Mouse (Mus musculus): ENCODE results near the gene Vsig10. TPM values are rescaled to one million over a fixed set of nuclear protein-coding genes. Genes with fewer than 3 reads are reported as not detected.
A peak's percentile ranks its signal among the peaks of the same experiment; 100 is the strongest.

The Vsig10 gene
- polyA plus RNA-seq, 1 experiment from 2014 or later, result 2.2 TPM

GRCm38 (mm10) chr5:117357129-117357477 lies 38.2 kb downstream of the Vsig10 start, which contains the start of gene Wsb2:
Gene Wsb2 (plus strand): TSS chr5:117357304.
- no CpG with 5 or more reads among the region's 54 CpGs for WGBS
- peak within 1 kb of the TSS; percentile 85 for H3K27ac ChIP-seq (ENCODE audit: low read depth, low read length)
- no peaks in the 10 kb centered on the region for H3K36me3 ChIP-seq (ENCODE audit: control insufficient read depth, insufficient read depth, low read length)
- H3K4me3 ChIP-seq (ENCODE audit: low read length), result peak within 1 kb of the TSS; percentile 65
- peaks cover 29% of the 10 kb centered on the region for H3K4me1 ChIP-seq (ENCODE audit: control insufficient read depth, insufficient read depth, low read depth, low read length)
- ATAC-seq, result peak; percentile 88
- H3K27me3 ChIP-seq (replicated peaks; ENCODE audit: control insufficient read depth, insufficient read depth, low read length), result no peaks in the 10 kb centered on the region
- H3K9me3 ChIP-seq (ENCODE audit: control insufficient read depth, low read length), result no peaks in the 10 kb centered on the region
- H3K4me2 ChIP-seq (ENCODE audit: low read length), result peak within 1 kb of the TSS; percentile 93
- H3K9ac ChIP-seq (ENCODE audit: low read depth, low read length), result peak within 1 kb of the TSS; percentile 80

- Histone ChIP-seq H3K36me3 (ENCODE audit: control insufficient read depth, insufficient read depth, low read length) (no peaks in the 10 kb centered on the region), H3K4me1 (ENCODE audit: control insufficient read depth, insufficient read depth, low read depth, low read length) (peaks cover 29% of the 10 kb centered on the region), H3K4me3 (ENCODE audit: low read length) (peak overlapping the region; percentile 65), H3K4me2 (ENCODE audit: low read length) (peak overlapping the region; percentile 93), H3K9ac (ENCODE audit: low read depth, low read length) (peak overlapping the region; percentile 80), H3K27ac (ENCODE audit: low read depth, low read length) (peak overlapping the region; percentile 85), H3K9me3 (ENCODE audit: control insufficient read depth, low read length) (no peaks in the 10 kb centered on the region), H3K27me3 (replicated peaks; ENCODE audit: control insufficient read depth, insufficient read depth, low read length) (no peaks in the 10 kb centered on the region)
- under 1% methylated on average over 24 of the region's 49 CpGs for WGBS
- peak; percentile 73 for ATAC-seq
Measured at GRCm38 (mm10) chr5:117357478-117358247, 38.8 kb downstream of the Vsig10 start.

GRCm38 (mm10) chr5:117358248-117358630 lies 39.4 kb downstream of the Vsig10 start:
- Histone ChIP-seq H3K27me3 (replicated peaks; ENCODE audit: control insufficient read depth, insufficient read depth, low read length) (no peaks in the 10 kb centered on the region), H3K27ac (ENCODE audit: low read depth, low read length) (peak overlapping the region; percentile 85), H3K4me3 (ENCODE audit: low read length) (peak overlapping the region; percentile 65), H3K9ac (ENCODE audit: low read depth, low read length) (peak overlapping the region; percentile 80), H3K36me3 (ENCODE audit: control insufficient read depth, insufficient read depth, low read length) (no peaks in the 10 kb centered on the region), H3K4me2 (ENCODE audit: low read length) (peak overlapping the region; percentile 93), H3K4me1 (ENCODE audit: control insufficient read depth, insufficient read depth, low read depth, low read length) (peaks cover 29% of the 10 kb centered on the region), H3K9me3 (ENCODE audit: control insufficient read depth, low read length) (no peaks in the 10 kb centered on the region)
- no peak for ATAC-seq
- 4% methylated on average over 6 of the region's 6 CpGs for WGBS

GRCm38 (mm10) chr5:117358725-117359124 lies 39.8 kb downstream of the Vsig10 start:
- Histone ChIP-seq H3K4me3 (ENCODE audit: low read length) (peak overlapping the region; percentile 65), H3K27me3 (replicated peaks; ENCODE audit: control insufficient read depth, insufficient read depth, low read length) (no peaks in the 10 kb centered on the region)
- ATAC-seq, result no peak

GRCm38 (mm10) chr5:117359497-117360227 lies 40.8 kb downstream of the Vsig10 start:
- H3K27ac ChIP-seq (ENCODE audit: low read depth, low read length), result no peak overlapping the region
- peaks cover 29% of the 10 kb centered on the region for H3K4me1 ChIP-seq (ENCODE audit: control insufficient read depth, insufficient read depth, low read depth, low read length)
- WGBS, result 41% methylated on average over 7 of the region's 7 CpGs
- no peak for ATAC-seq
- no peaks in the 10 kb centered on the region for H3K27me3 ChIP-seq (replicated peaks; ENCODE audit: control insufficient read depth, insufficient read depth, low read length)
- H3K9me3 ChIP-seq (ENCODE audit: control insufficient read depth, low read length), result no peaks in the 10 kb centered on the region
- H3K36me3 ChIP-seq (ENCODE audit: control insufficient read depth, insufficient read depth, low read length), result peaks cover 5% of the 10 kb centered on the region; the same call in 1 of the 2 replicates
- no peak overlapping the region for H3K4me3 ChIP-seq (ENCODE audit: low read length)
- H3K4me2 ChIP-seq (ENCODE audit: low read length), result no peak overlapping the region
- H3K9ac ChIP-seq (ENCODE audit: low read depth, low read length), result no peak overlapping the region

More at GRCm38 (mm10) chr5:117358725-117359124, 39.8 kb downstream of the Vsig10 start:
- WGBS, result 35% methylated on average over 11 of the region's 11 CpGs
- H3K4me1 ChIP-seq (ENCODE audit: control insufficient read depth, insufficient read depth, low read depth, low read length), result peaks cover 29% of the 10 kb centered on the region
- H3K27ac ChIP-seq (ENCODE audit: low read depth, low read length), result no peak overlapping the region
- no peaks in the 10 kb centered on the region; the same call in 1 of the 2 replicates for H3K36me3 ChIP-seq (ENCODE audit: control insufficient read depth, insufficient read depth, low read length)
- no peak overlapping the region for H3K9ac ChIP-seq (ENCODE audit: low read depth, low read length)
- H3K4me2 ChIP-seq (ENCODE audit: low read length), result peak overlapping the region; percentile 93
- no peaks in the 10 kb centered on the region for H3K9me3 ChIP-seq (ENCODE audit: control insufficient read depth, low read length)

GRCm38 (mm10) chr5:117360228-117360515 lies 41.3 kb downstream of the Vsig10 start:
- Histone ChIP-seq H3K27me3 (replicated peaks; ENCODE audit: control insufficient read depth, insufficient read depth, low read length) (no peaks in the 10 kb centered on the region), H3K4me2 (ENCODE audit: low read length) (no peak overlapping the region), H3K36me3 (ENCODE audit: control insufficient read depth, insufficient read depth, low read length) (peaks cover 9% of the 10 kb centered on the region; the same call in 1 of the 2 replicates), H3K9me3 (ENCODE audit: control insufficient read depth, low read length) (no peaks in the 10 kb centered on the region), H3K9ac (ENCODE audit: low read depth, low read length) (no peak overlapping the region), H3K27ac (ENCODE audit: low read depth, low read length) (no peak overlapping the region), H3K4me1 (ENCODE audit: control insufficient read depth, insufficient read depth, low read depth, low read length) (peaks cover 29% of the 10 kb centered on the region), H3K4me3 (ENCODE audit: low read length) (no peak overlapping the region)
- 62% methylated on average over 13 of the region's 13 CpGs for WGBS
- no peak for ATAC-seq

- no peak overlapping the region for H3K9ac ChIP-seq (ENCODE audit: low read depth, low read length)
- H3K36me3 ChIP-seq (ENCODE audit: control insufficient read depth, insufficient read depth, low read length), result peaks cover 10% of the 10 kb centered on the region; the same call in 1 of the 2 replicates
- H3K27ac ChIP-seq (ENCODE audit: low read depth, low read length), result peak overlapping the region; percentile 1; the same call in 1 of the 2 replicates
- H3K27me3 ChIP-seq (replicated peaks; ENCODE audit: control insufficient read depth, insufficient read depth, low read length), result no peaks in the 10 kb centered on the region
- H3K4me3 ChIP-seq (ENCODE audit: low read length), result no peak overlapping the region
- no peak for ATAC-seq
- H3K4me2 ChIP-seq (ENCODE audit: low read length), result peak overlapping the region; percentile 15; the same call in 1 of the 2 replicates
- peaks cover 29% of the 10 kb centered on the region for H3K4me1 ChIP-seq (ENCODE audit: control insufficient read depth, insufficient read depth, low read depth, low read length)
- no peaks in the 10 kb centered on the region for H3K9me3 ChIP-seq (ENCODE audit: control insufficient read depth, low read length)
- 44% methylated on average over 13 of the region's 13 CpGs for WGBS
Measured at GRCm38 (mm10) chr5:117360631-117361541, 42.0 kb downstream of the Vsig10 start.

GRCm38 (mm10) chr5:117361590-117361989 lies 42.7 kb downstream of the Vsig10 start:
- Histone ChIP-seq H3K9me3 (ENCODE audit: control insufficient read depth, low read length) (no peaks in the 10 kb centered on the region), H3K36me3 (ENCODE audit: control insufficient read depth, insufficient read depth, low read length) (peaks cover 10% of the 10 kb centered on the region; the same call in 1 of the 2 replicates), H3K27me3 (replicated peaks; ENCODE audit: control insufficient read depth, insufficient read depth, low read length) (no peaks in the 10 kb centered on the region), H3K4me1 (ENCODE audit: control insufficient read depth, insufficient read depth, low read depth, low read length) (peaks cover 24% of the 10 kb centered on the region), H3K4me2 (ENCODE audit: low read length) (no peak overlapping the region), H3K9ac (ENCODE audit: low read depth, low read length) (no peak overlapping the region), H3K4me3 (ENCODE audit: low read length) (no peak overlapping the region), H3K27ac (ENCODE audit: low read depth, low read length) (no peak overlapping the region)
- no peak for ATAC-seq
- WGBS, result 66% methylated on average over 4 of the region's 4 CpGs
